Mouse (Mus musculus) spleen, adult 12 weeks (tissue): Measurements from ENCODE around the gene Igfbp5.

Experiments
- DNase-seq: peaks from one replicate; pipeline ENCODE4 v3.0.0; 2022; ENCODE audit warnings: low spot score

Gene Igfbp5

DNA sequence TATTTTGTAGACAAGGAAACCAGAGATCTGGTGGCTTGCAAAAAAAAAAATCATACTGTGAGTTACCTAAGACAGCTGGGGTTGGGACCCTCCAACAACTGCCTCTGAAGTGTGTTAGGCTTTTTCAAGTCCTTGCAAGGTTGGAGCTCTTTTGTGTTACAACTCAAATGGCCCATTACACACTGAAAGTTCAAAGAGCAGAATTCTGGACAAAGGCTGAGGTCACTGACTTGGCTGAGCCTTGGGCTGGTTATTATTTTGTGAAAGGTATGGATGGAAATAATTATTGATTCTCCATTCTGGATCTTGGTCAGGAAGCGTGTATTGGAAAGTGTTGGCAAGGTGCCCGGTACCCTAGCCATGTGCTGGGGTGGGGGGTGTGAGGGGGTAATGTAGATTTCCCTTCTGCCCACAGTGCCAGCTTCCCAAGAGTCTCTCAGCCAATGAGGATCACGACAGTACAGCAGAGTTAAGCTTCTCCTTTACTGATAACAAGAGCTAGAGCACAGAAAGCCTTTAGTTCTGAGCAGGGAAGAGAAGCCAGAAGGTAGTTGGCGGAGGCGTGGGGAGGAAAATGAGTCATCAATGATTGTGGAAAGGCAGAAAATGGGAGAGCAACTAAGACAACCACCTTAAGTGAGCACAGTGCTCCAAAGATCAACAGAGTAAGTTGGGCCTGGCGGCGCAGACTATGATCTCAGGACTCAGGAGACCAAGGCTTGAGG lies 64.6 kb downstream of the Igfbp5 start:
- no peak for DNase-seq

DNA sequence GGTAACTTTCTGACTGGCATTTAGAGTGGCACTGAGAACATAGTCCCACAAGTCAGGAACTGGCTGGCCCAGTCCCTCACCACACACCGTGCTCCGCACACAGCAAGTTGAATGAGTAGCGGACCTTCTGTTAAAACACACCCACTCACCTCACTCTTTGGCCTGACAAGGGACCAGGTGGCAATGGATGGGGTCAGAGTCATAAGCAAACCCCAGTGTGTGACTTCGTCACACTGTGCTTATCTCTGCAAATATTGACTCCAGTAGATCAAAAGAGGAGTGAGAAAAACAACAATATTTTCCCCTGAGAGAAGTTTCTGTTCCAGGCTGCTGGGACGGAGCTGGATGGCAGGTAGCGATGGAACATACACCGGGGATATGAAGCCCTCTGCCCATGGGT lies 65.4 kb downstream of the Igfbp5 start:
- no peak for DNase-seq
